In the genomic region with DNA sequence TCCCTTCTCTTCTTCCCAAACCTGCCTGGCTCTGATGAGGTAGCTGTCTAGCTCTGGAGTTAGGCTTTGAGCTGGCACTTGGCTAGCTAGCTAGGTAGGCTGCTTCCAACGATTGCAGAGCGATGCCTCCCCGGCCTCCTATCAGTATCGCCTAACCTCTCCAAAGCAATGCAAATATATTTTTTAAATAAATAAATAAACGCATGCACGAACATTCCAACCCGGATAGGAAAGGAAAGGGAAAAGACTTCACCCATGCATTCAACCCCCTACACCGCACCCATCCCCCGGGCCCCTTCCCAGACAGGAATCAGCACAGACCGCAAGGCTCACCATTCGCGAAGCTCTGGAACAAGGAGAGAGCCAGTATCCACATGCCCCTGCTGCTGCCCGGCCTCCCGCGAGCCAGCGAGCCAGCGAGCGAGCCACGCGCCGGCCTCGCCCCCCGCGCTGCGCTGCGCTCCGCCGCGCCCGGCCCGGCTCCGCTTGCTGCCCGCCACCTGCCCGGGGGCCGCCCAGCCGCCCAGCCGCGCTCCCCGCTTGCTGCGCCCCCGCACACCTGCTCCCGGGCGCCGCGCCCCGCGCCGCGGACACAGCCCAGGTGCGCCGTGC, we compare ENCODE assay signal across 9 mouse cellular contexts. TPM values are rescaled to one million over a fixed set of nuclear protein-coding genes. Genes with fewer than 3 reads are reported as not detected.
DNase-seq lines count a peak whose midpoint lies in the region; ATAC-seq and TF ChIP-seq lines count a peak whose summit lies in the region.
"Had no signal": no experiment of that assay in that cellular context is flagged by ENCODE, and none has a peak within 500 bp of the region (broad histone marks: within the 10 kb centered on the region; RNA-seq: fewer than 3 reads in every experiment).

No protein-coding gene starts in this region.

- peak overlapping the region; percentile 60; the same call in 1 of the 2 replicates for H3K9ac ChIP-seq in embryonic facial prominence, embryonic 14.5 days (ENCODE audit: low read depth, low read length)

- no peaks in the 10 kb centered on the region for H3K36me3 ChIP-seq in E14TG2a.4 (ENCODE audit: insufficient read depth, low read length)
- H3K36me3 ChIP-seq in embryonic facial prominence, embryonic 14.5 days (ENCODE audit: control insufficient read depth, insufficient read depth, low read length): no peaks in the 10 kb centered on the region

- WGBS in embryonic facial prominence, embryonic 14.5 days: 3% methylated on average over 15 of the region's 51 CpGs
- 16% methylated on average over 51 of the region's 51 CpGs for WGBS in olfactory bulb, adult 2 months

- H3K27ac ChIP-seq in embryonic facial prominence, embryonic 14.5 days (replicated peaks; ENCODE audit: low read depth, low read length): no peak overlapping the region
- H3K27ac ChIP-seq in olfactory bulb, adult 2 months (ENCODE audit: insufficient read depth, low read depth, low read length): peak overlapping the region; percentile 99

- peak overlapping the region; percentile 95 for H3K4me2 ChIP-seq in embryonic facial prominence, embryonic 14.5 days (ENCODE audit: low read depth, low read length)

- peak; percentile 36 for ATAC-seq in frontal cortex, adult (ENCODE audit: low TSS enrichment)
- ATAC-seq in embryonic facial prominence, embryonic 14.5 days (ENCODE audit: low read depth): peak; percentile 31

- no peak for DNase-seq in frontal cortex, adult 2 months (ENCODE audit: extremely low spot score in 1 of 2, low spot score in 1 of 2)
- no peak for DNase-seq in embryonic facial prominence, embryonic 14.5 days (ENCODE audit: low spot score)
- peak; percentile 22 to 28 for DNase-seq in left cerebral cortex, adult 8-10 months (ENCODE audit: low spot score in 2 of 2)
- no peak for DNase-seq in adrenal gland, postnatal 36 days
- no peak for DNase-seq in urinary bladder, postnatal 10 days (ENCODE audit: low spot score)

- H3K4me3 ChIP-seq in E14TG2a.4 (replicated peaks; ENCODE audit: low read length): peak overlapping the region; percentile 79
- H3K4me3 ChIP-seq in embryonic facial prominence, embryonic 14.5 days (ENCODE audit: low read depth, low read length): peak overlapping the region; percentile 51
- H3K4me3 ChIP-seq in olfactory bulb, adult 2 months (ENCODE audit: insufficient read depth, low read depth, low read length): peak overlapping the region; percentile 96

- no peak for TF ChIP-seq CTCF in E14TG2a.4 (conservative IDR thresholded peaks at IDR 0.05; ENCODE audit: low read length)
- no peak for TF ChIP-seq CTCF in olfactory bulb, adult 2 months (IDR thresholded peaks at IDR 0.05; ENCODE audit: insufficient read depth, low read depth, low read length)

- TF ChIP-seq POLR2A in olfactory bulb, adult 2 months (IDR thresholded peaks at IDR 0.05; ENCODE audit: insufficient read depth, low read depth, low read length): 0 out of 2 replicates have a peak, but pooled peaks have one; percentile 19

- H3K4me1 ChIP-seq in E14TG2a.4 (replicated peaks; ENCODE audit: low read depth, low read length): peaks cover 37% of the 10 kb centered on the region
- H3K4me1 ChIP-seq in embryonic facial prominence, embryonic 14.5 days (ENCODE audit: control insufficient read depth, insufficient read depth, low read length): 0 out of 2 replicates have a peak, but pooled peaks cover 3% of the 10 kb centered on the region
- H3K4me1 ChIP-seq in olfactory bulb, adult 2 months (ENCODE audit: control insufficient read depth, insufficient read depth, low read length): peaks cover 20% of the 10 kb centered on the region

- no peaks in the 10 kb centered on the region for H3K9me3 ChIP-seq in E14TG2a.4 (ENCODE audit: low read length)
- no peaks in the 10 kb centered on the region for H3K9me3 ChIP-seq in embryonic facial prominence, embryonic 14.5 days (ENCODE audit: control insufficient read depth, low read length)

- peaks cover 68% of the 10 kb centered on the region for H3K27me3 ChIP-seq in E14TG2a.4 (ENCODE audit: insufficient read depth, low read length)
- peaks cover 64% of the 10 kb centered on the region for H3K27me3 ChIP-seq in embryonic facial prominence, embryonic 14.5 days (replicated peaks; ENCODE audit: control insufficient read depth, insufficient read depth, low read length)
- H3K27me3 ChIP-seq: CH12.LX had no signal

RNA-seq across cellular contexts. Expression of a gene that starts 0.5 kb away (rescaled TPM):
- 21.5 and 23.6 TPM in 2 replicates for polyA plus RNA-seq in frontal cortex, adult 2 months (2012; rRNA removed)
- 0.63 and 0.84 TPM in 2 replicates for polyA plus RNA-seq in embryonic facial prominence, embryonic 14.5 days (2014; fragmentation: Nextera tagmentation; extraction: Ambion mirVana)
- total RNA-seq in left cerebral cortex, adult 8-10 months (2022): 10 to 100 TPM; 31.5 to 41.2 (median 37.1) TPM
- 97.5 TPM in 1 of 2 replicates, not detected in the other for polyA plus RNA-seq in olfactory bulb, adult 2 months (2012; ENCODE audit: insufficient read depth, insufficient read length, low replicate concordance, missing spikeins)
- total RNA-seq in adrenal gland, postnatal 36 days (2021): under 1 TPM in 1 of 2 experiments, not detected in 1; 0.07 TPM

Comparison
In these comparisons a context has a peak if more than half of its experiments do, and no peak if none do; other contexts are left out.
1. DNase-seq: peak in left cerebral cortex, adult 8-10 months (2 of 2); none in frontal cortex, adult 2 months (0 of 2), embryonic facial prominence, embryonic 14.5 days (single experiment), adrenal gland, postnatal 36 days (0 of 2) and urinary bladder, postnatal 10 days (single experiment).
2. RNA of a gene that starts 0.5 kb away (polyA plus RNA-seq): 97.5 TPM in olfactory bulb, adult 2 months and 21.5 to 23.6 TPM in frontal cortex, adult 2 months; 0.63 to 0.84 TPM in embryonic facial prominence, embryonic 14.5 days; every median in the first group is over 10 times any median in the second.
3. Peak in every context shown above with its lines, with median percentiles within 50 percentile points of each other: H3K4me3 ChIP-seq.